Mouse (Mus musculus) bone marrow, adult 2 months (tissue): ENCODE data around the gene Cpne5.

Source experiments
- CTCF ChIP-seq: fragments of 200-500 bp; IDR thresholded peaks from 2 replicates; pipeline ENCODE4 v1.5.1; 2011; ENCODE audit warnings: low read length, control low read depth; ENCODE audit not compliant: control insufficient read depth, insufficient read depth
- POLR2A ChIP-seq: fragments of 200-500 bp; IDR thresholded peaks from 2 replicates; pipeline ENCODE4 v1.6.1; 2011; ENCODE audit warnings: low read depth, mild to moderate bottlenecking, control low read depth, low read length, borderline replicate concordance; ENCODE audit not compliant: control insufficient read depth

DNA sequence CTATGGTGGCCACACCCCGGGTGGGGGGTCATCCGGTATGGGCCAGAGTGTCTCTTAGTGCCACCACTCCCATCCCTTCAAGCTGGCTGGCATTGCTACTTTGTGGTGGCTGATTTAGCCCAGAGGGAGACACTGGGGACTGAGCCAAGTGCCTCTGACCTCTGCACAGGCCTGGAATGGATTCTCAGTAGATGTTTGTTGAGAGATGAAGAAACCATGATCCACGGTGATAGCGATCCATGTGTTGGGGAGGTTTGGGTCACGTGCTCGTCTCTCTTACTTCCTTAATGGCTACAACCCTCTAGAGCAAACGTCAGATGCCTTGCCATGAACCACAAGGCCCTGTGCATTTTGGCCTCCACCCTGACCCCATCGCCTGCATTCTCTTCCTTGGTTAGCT, 81.1 kb downstream of the Cpne5 start:
- TF ChIP-seq CTCF (no peak), POLR2A (no peak)
